Mouse (Mus musculus) gastrocnemius, postnatal 25 days (tissue): Measurements from ENCODE around the gene Olfr45. TPM values are rescaled to one million over a fixed set of nuclear protein-coding genes. Genes with fewer than 3 reads are reported as not detected.
"Not testable (repeated sequence)": the region's sequence is repeated elsewhere in the genome, so short reads cannot be mapped to it uniquely, and the experiment has no call there.

Experiments used
- DNase-seq: peaks from one replicate; pipeline ENCODE4 v3.0.0; 2022
- long read RNA-seq, 2 experiments: library from polyadenylated mRNA; stranded (forward); transcript quantifications; one replicate each; pipeline ENCODE4 v2.0.0; 2021
- total RNA-seq, 2 experiments: library from RNA; stranded (reverse); gene quantifications; 1 replicate in 1 of 2; 2 replicates in 1 of 2; pipeline ENCODE4 v1.2.3; 2021

Olfr45 gene
- not detected for total RNA-seq
- long read RNA-seq, experiment 1 = 0 reads
- long read RNA-seq, experiment 2 = 0 reads

DNA sequence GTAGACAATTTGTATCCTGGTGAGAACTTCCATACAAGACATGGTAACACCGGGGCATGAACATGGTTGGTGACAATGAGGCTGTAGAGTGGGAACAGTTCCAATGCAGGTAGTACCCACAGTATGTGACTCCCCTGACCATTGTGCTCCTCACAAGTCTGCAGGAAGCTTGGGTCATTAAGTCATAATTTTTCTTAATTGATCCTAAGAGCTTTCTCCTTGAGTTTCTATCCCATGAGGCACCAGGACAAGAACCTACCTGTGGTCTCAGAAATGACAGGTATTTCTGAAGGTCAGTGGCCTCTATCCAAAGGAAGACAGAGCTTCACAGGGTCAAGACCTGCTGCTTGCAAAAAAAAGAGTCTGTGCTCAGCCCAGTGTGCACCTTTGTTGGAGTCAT lies at the start of gene Olfr45:
Olfr45 (plus strand) TSS at position 301 of the 400 bp plus-strand sequence.
- DNase-seq = no peak

DNA sequence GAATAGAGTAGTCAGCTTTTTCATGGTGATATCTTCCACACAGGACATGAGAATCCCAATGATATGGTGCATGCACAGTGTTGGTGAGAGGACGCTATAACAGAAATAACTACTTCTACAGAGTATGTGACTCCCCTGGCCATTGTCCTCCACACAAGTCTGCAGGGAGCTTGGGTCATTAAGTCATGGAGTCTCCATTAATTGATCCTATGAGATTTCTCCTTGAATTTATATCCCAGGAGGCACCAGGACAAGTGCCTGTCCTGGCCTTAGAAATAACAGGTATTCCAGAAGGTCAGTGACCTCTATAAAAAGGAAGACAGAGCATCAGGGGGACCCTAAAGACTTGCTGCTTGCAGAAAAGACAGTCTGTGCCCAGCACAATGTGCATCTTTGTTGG lies 35.6 kb upstream of the Olfr45 start, which contains the start of gene Olfr53:
Olfr53 (plus strand) TSS at position 301 of the 400 bp plus-strand sequence.
- no peak for DNase-seq

DNA sequence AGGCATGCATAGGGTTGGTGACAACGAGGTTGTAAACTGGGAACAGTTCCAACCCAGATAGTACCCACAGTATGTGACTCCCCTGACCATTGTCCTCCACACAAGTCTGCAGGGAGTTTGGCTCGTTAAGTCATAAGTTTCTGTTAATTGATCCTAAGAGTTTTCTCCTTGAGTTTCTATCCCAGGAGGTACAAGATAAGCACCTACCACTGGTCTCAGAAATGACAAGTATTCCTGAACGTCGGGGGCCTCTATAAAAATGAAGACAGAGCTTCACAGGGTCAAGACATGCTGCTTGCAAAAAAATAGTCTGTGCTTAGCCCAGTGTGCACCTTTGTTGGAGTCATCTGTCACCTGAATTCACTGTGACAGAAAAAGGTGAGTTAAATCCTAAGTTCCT lies 22.1 kb upstream of the Olfr45 start, which contains the start of gene Olfr539:
Olfr539 (plus strand) TSS at position 301 of the 400 bp plus-strand sequence.
- no peak for DNase-seq

DNA sequence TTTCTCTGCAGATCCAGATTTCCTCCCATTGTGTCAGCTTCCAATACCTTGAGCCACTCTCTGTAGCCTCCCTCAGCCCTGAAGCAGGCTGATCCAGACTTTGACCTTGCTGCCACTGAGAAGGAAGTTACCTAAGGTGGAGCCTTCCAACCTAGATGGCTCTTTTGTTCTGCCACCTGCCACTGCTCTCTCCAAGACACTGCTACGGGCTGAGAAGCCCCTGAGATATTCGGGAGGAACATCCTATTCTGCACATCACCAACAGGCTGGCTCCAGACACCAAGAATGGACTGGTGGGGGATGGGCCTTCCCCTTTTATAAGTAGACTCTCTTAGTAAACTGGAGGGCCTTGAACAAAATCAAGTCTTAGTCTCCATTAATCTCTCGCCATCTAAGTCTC lies 11.1 kb upstream of the Olfr45 start:
- DNase-seq = not testable (repeated sequence)

DNA sequence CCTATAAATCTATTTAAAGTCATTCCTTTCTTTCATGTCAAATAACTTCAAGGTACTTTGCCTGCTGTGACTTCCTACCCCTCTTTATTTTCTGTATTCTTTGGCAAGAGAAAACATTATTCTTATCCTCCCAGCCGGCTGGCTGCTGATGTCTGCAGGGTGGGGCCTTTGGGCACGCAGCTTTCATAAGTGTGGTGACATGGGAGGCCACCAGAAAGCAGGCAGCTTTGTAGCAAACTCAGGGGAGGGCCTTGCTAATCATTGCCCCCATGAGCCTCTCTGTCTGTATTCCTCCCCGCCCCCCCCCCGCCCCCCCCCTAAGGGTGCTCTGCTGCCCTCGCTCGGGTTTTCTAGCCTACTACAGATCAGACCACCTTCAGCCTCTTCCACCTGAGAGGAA lies 5.9 kb upstream of the Olfr45 start:
- no peak for DNase-seq

DNA sequence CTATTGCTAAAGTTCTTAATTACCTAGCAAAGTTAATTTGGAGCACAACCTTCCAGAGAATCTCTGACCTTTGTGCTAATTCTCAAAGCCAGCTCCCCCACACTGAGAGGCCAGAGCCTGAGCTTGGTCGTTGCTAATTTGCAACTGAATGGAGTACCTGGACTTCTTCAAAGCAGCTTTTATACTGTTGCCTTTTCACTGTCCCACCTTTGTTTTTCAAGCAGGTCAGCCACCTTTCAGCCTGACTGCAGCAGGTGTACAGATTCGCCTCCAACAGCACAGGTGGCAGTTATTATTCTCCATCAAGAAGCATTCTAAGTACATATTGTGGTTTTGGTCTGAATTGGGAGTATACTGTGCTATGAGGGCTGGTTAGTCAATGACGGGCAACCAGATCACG lies 2.2 kb upstream of the Olfr45 start:
- DNase-seq = not testable (repeated sequence)

DNA sequence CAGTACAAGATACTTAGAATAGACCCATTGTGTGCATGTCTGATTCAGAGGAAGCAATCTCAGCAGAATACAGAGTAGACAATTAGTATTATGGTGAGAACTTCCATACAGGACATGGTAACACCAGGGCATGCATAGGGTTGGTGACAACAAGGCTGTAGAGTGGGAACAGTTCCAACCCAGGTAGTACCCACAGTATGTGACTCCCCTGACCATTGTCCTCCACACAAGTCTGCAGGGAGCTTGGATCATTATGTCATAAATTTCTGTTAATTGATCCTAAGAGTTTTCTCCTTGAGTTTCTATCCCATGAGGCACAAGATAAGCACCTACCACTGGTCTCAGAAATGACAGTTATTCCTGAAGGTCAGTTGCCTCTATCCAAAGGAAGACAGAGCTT lies 15.2 kb downstream of the Olfr45 start, which contains the start of gene Olfr541:
Olfr541 (plus strand) TSS at position 301 of the 400 bp plus-strand sequence.
- DNase-seq = no peak

DNA sequence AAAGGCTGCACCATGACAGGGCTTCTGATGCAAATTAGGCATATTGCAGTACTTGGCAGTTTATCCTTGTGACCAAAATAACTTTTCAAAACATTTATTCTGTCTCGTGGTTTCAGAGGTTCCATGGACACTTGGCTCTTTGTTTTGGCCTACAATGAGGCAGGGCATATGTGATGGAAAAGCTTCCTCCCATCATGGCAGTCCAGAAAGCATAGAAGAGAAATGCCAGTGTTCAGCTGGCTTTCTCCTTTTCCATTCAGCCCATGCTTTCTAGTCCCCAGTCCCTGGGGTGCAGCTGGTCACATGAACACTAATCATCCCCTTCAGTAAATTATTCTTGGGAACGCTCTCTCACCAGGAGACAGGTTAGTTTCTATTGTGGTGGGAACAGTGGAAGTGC lies 24.6 kb downstream of the Olfr45 start:
- DNase-seq = no peak

DNA sequence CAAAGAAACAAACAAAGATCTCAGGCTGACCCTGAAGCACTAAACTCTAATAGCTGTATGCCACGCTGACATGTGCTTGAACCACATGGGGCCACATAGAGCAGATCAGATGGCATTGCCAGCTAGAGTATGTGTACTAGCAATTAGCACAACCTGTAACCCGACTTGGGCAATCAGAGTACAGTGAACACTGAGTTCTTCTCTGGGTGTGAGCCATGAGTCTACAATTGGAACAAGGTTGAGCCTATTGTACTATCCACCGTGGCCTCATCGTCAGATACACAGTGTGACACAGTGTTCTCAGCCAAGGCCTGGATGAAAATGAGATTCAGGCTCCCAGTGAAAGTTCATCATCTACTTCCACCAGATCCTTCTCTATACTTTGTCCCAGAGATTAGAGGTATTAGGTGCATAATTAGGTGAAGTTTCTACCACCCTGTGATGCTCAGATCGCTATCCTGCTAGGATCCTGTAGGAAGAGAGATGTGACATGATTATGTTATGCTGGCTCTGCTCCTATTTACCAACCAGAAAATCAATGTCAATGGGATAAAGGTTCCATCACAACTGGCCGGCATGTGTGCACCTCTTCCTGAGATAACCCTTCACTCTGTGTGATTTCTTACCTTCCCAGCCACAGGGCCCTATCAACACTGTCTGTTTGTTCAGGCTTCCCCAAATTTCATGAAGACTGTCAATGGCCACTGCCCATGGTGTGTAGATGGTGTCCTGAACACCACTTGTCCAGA lies 26.0 kb downstream of the Olfr45 start:
- DNase-seq = no peak

DNA sequence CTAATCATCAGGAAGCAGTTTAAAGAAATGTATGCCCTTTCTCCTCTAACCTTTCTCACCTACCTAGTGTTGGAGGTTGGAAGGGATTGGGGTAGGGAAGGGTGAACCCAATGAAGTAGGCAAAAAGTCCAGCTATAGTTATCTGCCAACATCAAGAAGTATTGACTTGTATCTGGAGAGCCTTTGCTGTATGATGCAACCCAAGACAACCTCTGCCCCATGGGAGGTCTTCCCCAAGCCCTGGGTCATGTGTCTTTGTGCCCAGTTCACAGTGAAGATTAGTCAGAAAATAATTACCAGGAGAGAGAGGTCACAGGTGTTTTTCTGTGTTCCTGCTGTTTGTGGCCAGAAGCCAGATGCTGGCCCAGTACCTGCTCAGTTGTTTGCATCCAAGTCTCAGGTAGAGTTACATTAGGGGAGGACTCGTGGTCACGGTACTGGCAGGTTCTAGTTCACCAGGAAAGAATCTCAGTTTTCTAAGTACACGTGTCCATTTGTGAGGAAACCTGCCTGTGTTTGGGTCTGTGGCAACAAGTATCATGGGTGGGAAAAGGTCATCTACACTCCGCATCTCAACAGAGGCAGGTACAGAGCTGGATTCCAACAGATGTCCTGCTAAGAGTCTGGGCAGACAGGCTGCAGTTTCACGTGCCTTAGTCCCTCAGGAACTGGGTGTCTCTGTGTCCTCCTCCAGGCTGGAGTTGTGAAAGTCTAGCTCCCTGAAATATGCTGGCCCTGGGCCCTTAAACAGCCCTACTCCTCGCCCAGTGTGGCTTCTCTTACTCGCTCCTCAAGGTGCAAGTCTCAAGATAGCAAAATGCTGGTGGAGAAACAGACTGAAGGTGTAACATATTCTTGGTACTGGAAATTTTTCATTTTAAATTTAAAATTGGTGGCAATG lies 35.7 kb downstream of the Olfr45 start:
- DNase-seq = no peak

DNA sequence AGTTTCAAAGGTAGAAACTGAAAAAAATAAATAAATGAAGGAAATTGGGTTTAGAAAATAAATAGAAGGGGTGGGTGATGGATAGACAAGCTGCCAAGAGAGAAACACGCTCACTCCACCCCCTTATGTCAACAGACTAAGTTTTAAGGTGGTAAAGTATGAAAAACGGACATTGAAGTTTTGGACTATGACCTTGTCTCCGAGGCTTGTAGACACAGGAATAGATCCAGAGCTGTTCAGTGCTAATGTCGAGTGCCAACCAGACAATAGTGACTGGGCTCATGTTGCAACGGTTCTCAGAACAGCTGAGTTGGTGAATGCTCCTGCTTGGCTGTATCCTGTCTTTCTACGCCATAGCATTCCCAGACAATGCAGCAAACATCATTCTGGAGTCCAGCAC lies 39.3 kb downstream of the Olfr45 start:
- DNase-seq = no peak

DNA sequence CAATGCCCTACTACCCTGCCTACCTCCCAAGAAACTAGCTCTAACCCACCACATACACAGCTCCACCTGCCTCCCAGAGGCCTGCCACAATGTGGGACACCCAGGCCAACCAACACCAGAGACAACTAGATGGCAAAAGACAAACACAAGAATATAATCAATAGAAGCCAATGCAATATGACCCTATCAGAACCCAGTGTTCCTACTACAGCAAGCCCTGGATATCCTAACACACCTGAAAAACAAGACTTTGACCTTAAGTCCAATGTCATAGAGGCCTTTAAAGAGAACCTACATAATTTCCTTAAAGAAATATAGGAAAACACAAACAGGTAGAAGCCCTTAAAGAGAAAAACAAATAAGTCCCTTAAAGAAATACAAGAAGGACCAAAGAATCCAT lies 43.8 kb downstream of the Olfr45 start:
- DNase-seq = no peak

DNA sequence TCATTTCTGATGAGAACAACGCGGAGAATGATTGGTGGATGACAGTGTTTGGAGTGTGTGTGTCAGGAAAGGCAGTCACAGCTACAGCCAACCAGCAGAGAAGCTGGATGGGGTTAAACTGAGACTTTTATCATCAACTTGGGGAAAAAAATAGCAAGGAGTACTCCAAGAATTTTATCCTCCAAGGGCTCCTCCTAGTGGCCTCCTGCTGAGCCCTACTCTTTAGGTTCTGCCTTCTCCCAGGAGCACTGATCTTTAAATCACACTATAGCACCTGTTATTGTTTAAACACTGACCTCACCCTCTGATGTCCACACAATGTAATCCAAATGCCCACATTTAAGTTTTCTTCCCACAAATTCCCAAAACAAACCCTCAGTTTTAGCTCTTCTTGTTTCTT lies 51.4 kb downstream of the Olfr45 start:
- no peak for DNase-seq

Other genes starting within 250 kb of the Olfr45 start
- not detected for gene Olfr533, start 218.6 kb upstream of the Olfr45 start, total RNA-seq
- not detected for gene Olfr535, start 197.7 kb upstream of the Olfr45 start, total RNA-seq
- not detected for gene Olfr536, start 174.6 kb upstream of the Olfr45 start, total RNA-seq
- gene Olfr538, start 114.1 kb upstream of the Olfr45 start, total RNA-seq = not detected
- gene Olfr46, start 80.7 kb upstream of the Olfr45 start, total RNA-seq = not detected
- gene Olfr61, start 53.0 kb upstream of the Olfr45 start, total RNA-seq = not detected
- gene Olfr53, start 35.5 kb upstream of the Olfr45 start, total RNA-seq = not detected
- gene Olfr539, start 22.0 kb upstream of the Olfr45 start, total RNA-seq = not detected
- not detected for gene Olfr541, start 15.3 kb downstream of the Olfr45 start, total RNA-seq
- 10 to 100 TPM in 1 of 2 experiments, under 1 TPM in 1; 0.92 to 35.9 TPM for gene Cyp2e1, start 81.8 kb downstream of the Olfr45 start, total RNA-seq
- gene Syce1, start 105.9 kb downstream of the Olfr45 start, total RNA-seq = not detected
- not detected for gene Zfp941, start 140.2 kb downstream of the Olfr45 start, total RNA-seq
- gene Urah, start 153.1 kb downstream of the Olfr45 start, total RNA-seq = not detected
- not detected for gene Scgb1c1, start 163.6 kb downstream of the Olfr45 start, total RNA-seq
- not detected for gene Odf3, start 165.9 kb downstream of the Olfr45 start, total RNA-seq
- not detected for gene Gm45785, start 174.4 kb downstream of the Olfr45 start, total RNA-seq
- 10 to 100 TPM; 13.5 to 14.0 TPM for gene Ric8a, start 175.0 kb downstream of the Olfr45 start, total RNA-seq
- gene Bet1l, start 175.6 kb downstream of the Olfr45 start, total RNA-seq = 10 to 100 TPM in 1 of 2 experiments, 1 to 10 TPM in 1; 7.7 to 10.6 TPM
- 10 to 100 TPM; 79.5 to 88.7 TPM for gene Psmd13, start 200.0 kb downstream of the Olfr45 start, total RNA-seq
- 10 to 100 TPM; 25.4 to 26.6 TPM for gene Sirt3, start 200.4 kb downstream of the Olfr45 start, total RNA-seq
- 1,000 to 10,000 TPM; 1,696 to 1,975 TPM for gene Cox8b, start 218.5 kb downstream of the Olfr45 start, total RNA-seq
- gene Nlrp6, start 239.0 kb downstream of the Olfr45 start, total RNA-seq = not detected